Mouse (Mus musculus): ENCODE results near the gene Mcrip2.

Gene Mcrip2

DNA sequence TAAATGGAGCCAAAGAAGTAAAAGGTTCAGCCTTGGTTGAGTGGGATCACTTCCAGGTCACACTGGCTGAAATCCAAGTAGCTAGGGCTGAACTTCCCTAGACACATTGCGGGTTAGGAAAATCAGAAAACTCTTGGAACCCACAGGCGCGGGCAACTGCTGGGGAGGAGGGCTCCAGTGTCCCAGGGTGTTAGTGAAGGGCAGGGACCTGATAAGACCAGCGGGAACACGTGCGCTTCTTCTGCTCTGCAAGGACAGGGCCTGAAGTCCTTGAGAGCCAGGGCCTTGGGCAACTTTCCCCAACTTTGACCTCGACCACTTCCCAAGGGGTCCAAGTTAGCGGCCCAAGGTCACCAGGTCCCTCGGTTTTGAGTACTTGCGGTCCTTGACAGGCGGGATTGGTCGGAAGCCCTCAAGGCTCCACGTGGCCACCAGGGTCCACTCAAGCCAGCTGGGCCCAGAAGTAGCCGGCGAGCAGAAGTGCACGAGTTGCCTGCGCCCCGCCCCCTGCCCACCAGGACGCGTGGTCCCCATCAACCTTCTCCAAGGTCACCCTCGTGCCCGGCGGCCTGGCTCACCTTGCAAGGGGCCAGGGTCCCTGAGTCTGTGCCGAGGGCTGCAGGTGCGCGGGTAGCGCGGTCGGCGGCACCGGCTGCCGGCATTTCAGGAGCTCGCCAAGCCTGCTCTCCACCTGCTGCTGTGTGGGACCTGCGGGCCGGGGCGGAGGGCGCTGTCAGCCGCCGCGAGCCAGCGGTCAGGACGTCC is 546 bp downstream of the Mcrip2 start:
- in situ Hi-C loops (cut with MboI; ENCODE audit: unreplicated experiment in 2 of 2), result no loop called here

GRCm38 (mm10) chr17:25867509-25867835 is 1.1 kb downstream of the Mcrip2 start:
- in situ Hi-C loops (cut with MboI; ENCODE audit: unreplicated experiment in 2 of 2), result no loop called here

- in situ Hi-C loops (cut with MboI; ENCODE audit: unreplicated experiment in 2 of 2), result no loop called here
Measured at GRCm38 (mm10) chr17:25866172-25866571, 2.4 kb downstream of the Mcrip2 start.

- in situ Hi-C loops (cut with MboI; ENCODE audit: unreplicated experiment in 2 of 2), result no loop called here
Measured at GRCm38 (mm10) chr17:25865288-25865687, 3.3 kb downstream of the Mcrip2 start.

GRCm38 (mm10) chr17:25864311-25864710 is 4.3 kb downstream of the Mcrip2 start:
- in situ Hi-C loops (cut with MboI; ENCODE audit: unreplicated experiment in 2 of 2), result no loop called here

DNA sequence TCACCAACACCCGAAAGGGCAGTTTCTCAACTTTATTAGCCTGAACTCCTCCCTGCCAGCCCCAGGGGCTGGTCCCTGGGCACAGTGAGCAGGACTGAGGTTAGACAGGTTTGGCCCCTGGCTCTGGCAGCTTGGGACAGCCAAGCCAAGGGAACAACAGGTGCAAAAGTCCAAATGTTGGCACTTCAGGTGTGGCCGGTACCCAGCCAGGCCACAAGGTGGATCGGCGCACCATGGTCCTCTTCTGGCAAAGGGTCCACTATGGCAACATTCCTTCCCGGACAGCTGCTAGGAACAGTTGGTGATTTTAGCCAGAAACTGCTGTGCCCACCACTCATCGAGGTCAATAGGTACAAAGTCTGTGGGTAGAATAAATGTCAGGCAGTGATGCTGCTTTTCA is 4.9 kb downstream of the Mcrip2 start:
- in situ Hi-C loops (cut with MboI; ENCODE audit: unreplicated experiment in 2 of 2), result no loop called here

DNA sequence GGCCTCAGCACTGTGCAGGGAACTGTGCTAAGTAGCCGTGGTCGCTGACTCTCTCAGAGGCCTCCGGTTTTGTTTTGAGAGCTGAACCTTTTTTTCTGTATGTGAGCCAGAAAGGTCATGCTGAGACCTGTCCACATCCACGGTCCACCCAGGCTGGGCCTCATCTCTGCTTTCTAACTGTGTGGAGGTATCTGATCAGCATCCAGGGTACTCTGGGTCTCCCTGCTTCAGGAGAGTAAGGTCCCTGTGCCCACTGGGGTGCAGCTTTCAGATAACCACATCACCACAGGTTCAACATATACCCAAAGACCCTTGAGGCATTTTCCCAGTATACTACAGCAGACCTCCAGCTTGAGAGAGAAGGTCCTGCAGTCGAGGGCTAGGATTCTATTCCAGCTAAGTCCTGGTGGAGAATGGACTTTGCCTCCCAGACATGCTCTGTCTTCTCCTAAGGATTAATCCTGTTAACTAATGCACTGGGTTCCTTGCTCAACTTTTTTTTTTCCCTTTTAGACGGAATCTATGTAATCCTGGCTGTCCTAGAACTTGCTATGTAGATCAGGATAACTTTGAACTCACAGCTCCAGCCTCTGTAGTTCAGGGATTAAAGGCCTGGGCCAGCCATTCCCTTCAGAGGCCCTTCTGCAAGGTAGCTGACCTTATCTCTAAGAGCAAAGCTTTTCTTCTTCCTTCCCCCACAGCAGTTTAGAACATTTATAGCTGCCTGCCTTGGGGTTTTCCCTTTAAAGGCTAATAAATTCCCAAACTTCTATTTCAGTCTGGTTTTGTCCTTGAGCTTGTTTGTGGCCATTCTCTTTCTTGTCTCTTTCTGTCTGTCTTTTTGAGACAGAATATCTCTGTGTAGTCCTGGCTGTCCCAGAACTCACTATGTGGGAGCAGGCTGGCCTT is 6.6 kb downstream of the Mcrip2 start:
- in situ Hi-C loops (cut with MboI; ENCODE audit: unreplicated experiment in 2 of 2), result no loop called here

DNA sequence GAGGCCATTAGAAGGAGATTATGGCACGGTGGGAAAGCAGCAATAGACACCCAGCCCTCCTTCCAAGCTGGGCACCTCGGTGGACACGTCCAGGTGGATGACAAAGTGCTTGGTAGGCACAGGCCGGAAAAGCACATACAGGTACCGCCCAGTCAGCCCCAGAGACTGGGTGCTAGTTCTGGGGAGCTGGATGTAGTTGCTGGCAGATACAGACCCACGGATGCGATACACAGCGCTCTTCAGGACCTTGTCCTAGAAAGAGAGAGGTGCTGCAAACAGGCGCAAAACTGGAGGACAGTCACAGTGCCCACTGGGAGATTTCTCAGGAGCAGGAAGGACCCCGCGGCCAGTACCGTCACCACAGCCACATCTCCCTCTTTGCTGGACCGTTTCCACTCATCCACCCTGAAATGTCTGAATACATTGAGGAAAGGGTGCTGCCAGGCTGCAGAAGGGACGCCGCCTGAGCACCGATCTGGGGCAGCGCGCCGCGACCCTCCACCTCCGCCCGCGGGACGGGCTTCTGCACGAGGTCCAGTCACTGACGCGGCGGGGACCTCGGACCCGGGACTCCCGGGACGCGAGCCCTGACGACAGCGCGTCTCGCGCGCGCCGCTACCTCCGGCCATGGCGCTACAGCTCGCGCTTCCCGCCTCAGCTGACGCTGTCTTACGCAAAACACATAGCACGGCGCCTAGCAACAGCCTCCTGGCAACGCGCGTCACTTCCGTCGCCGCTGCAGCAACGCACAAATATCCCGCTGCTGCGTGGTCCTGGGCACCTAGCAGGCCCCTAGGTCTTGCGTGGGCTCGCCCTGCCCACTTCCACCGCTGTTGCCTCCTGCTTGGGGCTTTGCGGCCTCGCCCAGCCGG is 7.5 kb downstream of the Mcrip2 start, which contains the start of gene Wdr90:
Wdr90 (minus strand) TSS at position 670 of the 872 bp plus-strand sequence.
- in situ Hi-C loops (cut with MboI; ENCODE audit: unreplicated experiment in 2 of 2), result no loop called here

DNA sequence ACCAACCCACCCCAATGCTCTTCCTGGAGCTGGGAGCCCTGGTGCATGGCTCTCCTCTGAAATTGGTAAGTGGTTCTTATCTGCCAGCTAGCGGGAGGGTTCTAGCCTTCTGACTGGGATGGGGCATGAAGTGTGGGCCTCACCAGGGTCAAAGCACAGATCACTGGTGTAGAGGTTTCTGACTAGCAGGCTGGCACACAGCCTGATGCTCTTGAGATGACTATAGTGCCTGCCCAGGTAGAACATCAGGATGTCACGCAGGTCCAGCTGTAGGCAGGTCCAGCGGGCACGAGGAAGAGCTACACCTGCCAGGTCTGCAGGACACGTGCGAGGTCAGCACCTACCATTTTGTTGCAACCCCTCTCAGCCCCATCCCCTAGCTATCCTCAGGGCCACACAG is 8.3 kb downstream of the Mcrip2 start:
- in situ Hi-C loops (cut with MboI; ENCODE audit: unreplicated experiment in 2 of 2), result no loop called here

GRCm38 (mm10) chr17:25844396-25844901 is 24.1 kb downstream of the Mcrip2 start, which contains the start of gene Rhot2:
Gene Rhot2 (minus strand): TSS chr17:25844851.
- in situ Hi-C loops (cut with MboI; ENCODE audit: unreplicated experiment in 2 of 2), result no loop called here

- in situ Hi-C loops (cut with MboI; ENCODE audit: unreplicated experiment in 2 of 2), result no loop called here
Measured at GRCm38 (mm10) chr17:25843636-25844395, 24.7 kb downstream of the Mcrip2 start.

GRCm38 (mm10) chr17:25843122-25843521 is 25.4 kb downstream of the Mcrip2 start:
- in situ Hi-C loops (cut with MboI; ENCODE audit: unreplicated experiment in 2 of 2), result no loop called here

DNA sequence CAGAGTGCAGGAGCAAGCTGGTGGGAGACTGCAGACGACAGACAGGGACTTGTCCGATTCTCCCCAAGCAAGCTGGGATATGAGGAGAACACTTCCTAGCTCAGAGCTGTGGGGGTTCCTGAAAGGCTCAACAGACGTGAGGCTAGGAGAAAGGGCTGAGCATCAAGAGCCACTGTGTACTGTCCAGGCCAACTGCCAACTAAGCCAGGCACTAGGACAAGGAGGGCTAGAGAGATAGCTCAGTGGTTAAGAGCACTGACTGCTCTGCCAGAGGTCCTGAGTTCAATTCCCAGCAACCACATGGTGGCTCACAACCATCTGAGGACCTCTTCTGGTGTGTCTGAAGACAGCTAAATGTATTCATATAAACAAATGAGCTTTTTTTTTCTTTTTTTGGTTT is 26.1 kb downstream of the Mcrip2 start:
- in situ Hi-C loops (cut with MboI; ENCODE audit: unreplicated experiment in 2 of 2), result no loop called here

DNA sequence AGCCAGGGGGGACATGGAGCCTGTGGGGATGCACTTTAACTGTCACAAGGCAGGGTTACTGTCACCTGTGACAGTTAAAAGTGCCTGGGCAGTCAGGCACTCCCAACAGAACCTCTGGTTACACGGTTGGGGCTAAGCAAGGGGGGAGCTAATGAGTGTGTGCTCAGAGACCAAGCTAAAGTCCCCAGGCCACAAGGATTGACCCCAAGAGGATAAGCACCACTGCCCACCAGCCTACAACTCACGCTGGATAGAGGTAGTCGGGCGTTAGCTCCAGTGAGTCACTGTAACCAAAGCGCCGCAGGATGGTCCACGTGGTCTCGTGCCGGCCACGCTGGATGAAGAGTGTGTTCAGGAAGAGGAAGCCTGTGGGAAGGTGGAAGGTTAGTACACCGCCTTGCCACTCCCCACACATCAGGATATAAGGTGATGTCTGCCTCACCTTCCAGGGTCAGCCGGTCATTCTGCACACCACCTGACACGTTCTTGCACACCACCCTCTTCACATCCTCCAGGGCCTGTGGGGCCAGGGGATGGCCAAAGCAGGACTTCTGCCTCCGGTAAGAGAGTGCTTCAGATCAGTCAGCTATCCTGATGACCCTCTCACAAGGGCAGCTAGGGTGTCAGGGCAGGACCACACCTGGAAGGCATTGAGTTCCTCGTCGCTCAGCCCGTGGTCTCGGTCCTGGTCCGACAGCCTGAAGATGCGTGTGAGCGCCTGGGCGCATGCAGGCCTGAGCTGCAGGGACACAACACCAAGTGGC is 27.3 kb downstream of the Mcrip2 start, which contains the start of gene Gm20683:
Gm20683 (minus strand) TSS at position 647 of the 764 bp plus-strand sequence.
- in situ Hi-C loops (cut with MboI; ENCODE audit: unreplicated experiment in 2 of 2), result no loop called here

GRCm38 (mm10) chr17:25840519-25840918 is 28.0 kb downstream of the Mcrip2 start:
- in situ Hi-C loops (cut with MboI; ENCODE audit: unreplicated experiment in 2 of 2), result no loop called here

- in situ Hi-C loops (cut with MboI; ENCODE audit: unreplicated experiment in 2 of 2), result loop anchor here in 1 of 2 experiments (5.0 kb wide), 1 partner anchor 33 kb away; no protein-coding TSS in a partner anchor
Measured at GRCm38 (mm10) chr17:25839455-25840235, 28.9 kb downstream of the Mcrip2 start.

DNA sequence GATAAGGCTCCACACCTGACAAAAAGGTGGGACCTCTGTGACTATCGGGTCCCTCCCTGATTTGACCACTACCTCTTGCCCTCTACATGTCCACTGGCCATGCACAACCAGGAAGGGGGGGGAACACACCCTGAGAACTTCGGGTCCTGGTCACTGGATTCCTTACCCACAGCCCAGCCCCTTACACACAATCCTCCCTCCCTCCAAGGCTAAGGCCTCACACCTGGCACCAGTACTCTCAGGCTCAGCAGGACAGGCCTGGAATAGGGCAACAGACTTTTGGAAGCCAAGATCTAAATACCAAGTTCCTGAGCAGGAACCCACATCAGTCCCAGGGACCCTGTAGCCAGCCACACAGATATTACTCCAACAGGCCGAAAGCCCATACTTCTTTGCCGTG is 29.7 kb downstream of the Mcrip2 start:
- in situ Hi-C loops (cut with MboI; ENCODE audit: unreplicated experiment in 2 of 2), result loop anchor here in 1 of 2 experiments (5.0 kb wide), 1 partner anchor 33 kb away; no protein-coding TSS in a partner anchor

DNA sequence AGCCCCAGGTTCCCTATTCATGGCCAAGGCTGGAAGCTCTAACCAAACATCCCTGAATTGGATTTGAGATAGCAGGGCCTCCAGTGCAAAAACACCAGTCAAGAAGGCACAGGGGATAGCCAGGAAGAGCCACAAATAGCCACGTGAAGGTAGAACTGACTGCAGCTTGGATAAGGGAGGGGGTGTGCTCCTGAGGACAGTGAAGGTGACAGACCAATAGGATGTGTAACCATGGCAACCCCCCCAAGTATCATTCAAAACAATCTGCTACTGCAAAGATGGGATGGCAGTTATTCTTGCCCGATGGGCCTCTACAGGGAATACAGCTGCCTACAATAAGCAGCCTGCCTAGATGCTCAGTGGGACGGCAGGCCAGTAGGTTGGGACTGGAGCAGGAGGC is 31.0 kb downstream of the Mcrip2 start:
- in situ Hi-C loops (cut with MboI; ENCODE audit: unreplicated experiment in 2 of 2), result loop anchor here in 1 of 2 experiments (5.0 kb wide), 1 partner anchor 35 kb away; no protein-coding TSS in a partner anchor

All from v-Abl transformed pro-B cells (cell line).